Mouse (Mus musculus) forebrain, postnatal 0 days (tissue): ENCODE results near the gene Prkg1. TPM values are rescaled to one million over a fixed set of nuclear protein-coding genes. Genes with fewer than 3 reads are reported as not detected.

Source experiments
- ATAC-seq: fragments of 200-750 bp; cut with Nextera tagmentation; 2 replicates; pipeline ENCODE4 v1.8.0; 2017; ENCODE audit warnings: mild to moderate bottlenecking, moderate library complexity
- DNase-seq: peaks from one replicate; pipeline ENCODE4 v3.0.0-alpha.2; 2015
- H3K27ac ChIP-seq: fragments of 300-500 bp; sonication (generic); 2 replicates; pipeline ENCODE4 v1.5.1; 2014; ENCODE audit warnings: low read depth, mild to moderate bottlenecking, antibody characterized with exemption, low read length, moderate library complexity, mixed read lengths
- H3K27me3 ChIP-seq: fragments of 300-500 bp; sonication (generic); 2 replicates; pipeline ENCODE4 v1.6.1; 2014; ENCODE audit warnings: mild to moderate bottlenecking, low read length, mixed read lengths; ENCODE audit not compliant: insufficient read depth
- H3K36me3 ChIP-seq: fragments of 300-500 bp; sonication (generic); 2 replicates; pipeline ENCODE4 v1.6.1; 2014; ENCODE audit warnings: mild to moderate bottlenecking, moderate library complexity; ENCODE audit not compliant: insufficient read depth
- H3K4me1 ChIP-seq: fragments of 300-500 bp; sonication (generic); 2 replicates; pipeline ENCODE4 v1.6.1; 2014; ENCODE audit warnings: antibody characterized with exemption; ENCODE audit not compliant: insufficient read depth
- H3K4me2 ChIP-seq: fragments of 300-500 bp; sonication (generic); 2 replicates; pipeline ENCODE4 v1.6.1; 2014; ENCODE audit warnings: low read depth, mild to moderate bottlenecking, moderate library complexity
- H3K4me3 ChIP-seq: fragments of 300-500 bp; sonication (generic); 2 replicates; pipeline ENCODE4 v1.5.1; 2014; ENCODE audit warnings: low read depth, low read length, mixed read lengths
- H3K9ac ChIP-seq: fragments of 300-500 bp; sonication (generic); 2 replicates; pipeline ENCODE4 v1.6.1; 2014; ENCODE audit warnings: mild to moderate bottlenecking
- H3K9me3 ChIP-seq: fragments of 300-500 bp; sonication (generic); 2 replicates; pipeline ENCODE4 v1.6.1; 2016; ENCODE audit warnings: low read length
- CTCF ChIP-seq: sonication (generic); IDR thresholded peaks from 2 replicates; pipeline ENCODE4 v1.5.1; 2016; ENCODE audit warnings: antibody characterized with exemption, control low read depth, low read depth
- WGBS: fragments of 180-500 bp; shearing (Covaris S2); extraction: QIAGEN DNeasy Blood & Tissue Kit; methylation state at CpG from one replicate; pipeline ENCODE4 v1.1.7; 2014; 5-methylcytosine and 5-hydroxymethylcytosine counted together
- polyA plus RNA-seq: library from polyadenylated mRNA; unstranded; fragments of >200 nt; fragmentation: Nextera tagmentation; extraction: Ambion mirVana; gene quantifications from 2 replicates; pipeline ENCODE4 v1.2.1, GENCODE M21; 2015
- total RNA-seq: library from RNA; depleted of rRNA; stranded (reverse); fragments of >200 nt; gene quantifications from 2 replicates; pipeline ENCODE4 v1.2.3, GENCODE M21; 2014

The Prkg1 gene
- total and polyA plus RNA-seq, 2 experiments from 2014 or later, result 3.2 to 9.9 TPM

DNA sequence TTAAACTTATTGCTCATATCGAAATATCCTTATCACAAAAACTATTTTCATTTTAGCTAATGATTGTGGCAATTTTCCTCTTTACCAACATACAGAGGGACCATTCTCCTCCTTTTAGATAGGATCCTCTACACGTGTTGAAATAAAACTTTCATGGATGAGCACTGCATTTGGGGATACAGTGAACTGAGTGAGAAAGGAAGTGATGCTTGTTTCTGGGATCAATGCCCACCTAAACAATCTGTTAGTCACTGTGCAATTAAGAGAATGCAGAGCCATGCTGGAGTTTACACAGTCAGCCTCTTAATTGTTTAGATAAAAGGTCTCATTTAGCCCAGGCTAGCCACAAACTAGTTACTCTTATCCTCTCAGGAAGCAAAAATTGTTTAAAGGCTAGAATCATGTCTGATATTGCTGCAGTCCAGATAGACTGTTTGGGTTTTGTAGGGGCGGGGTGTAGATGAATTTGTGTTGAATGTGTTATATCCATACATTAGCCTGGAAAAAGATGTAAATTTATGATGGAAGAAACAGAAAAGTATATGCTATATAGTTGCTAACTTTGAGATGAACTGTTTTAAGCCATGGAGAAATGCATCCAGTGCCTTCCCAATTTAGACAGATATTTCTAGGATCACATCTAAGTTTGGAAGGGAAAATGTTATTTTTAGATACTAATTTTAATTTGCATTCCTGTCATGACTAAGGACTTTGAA lies 1151.5 kb downstream of the Prkg1 start:
- Histone ChIP-seq H3K4me1 (no peaks in the 10 kb centered on the region), H3K9ac (no peak overlapping the region), H3K4me2 (no peak overlapping the region), H3K36me3 (no peaks in the 10 kb centered on the region), H3K27me3 (no peaks in the 10 kb centered on the region), H3K27ac (no peak overlapping the region), H3K4me3 (no peak overlapping the region), H3K9me3 (no peaks in the 10 kb centered on the region)
- DNase-seq (peak; percentile 13), ATAC-seq (peak; percentile 67)
- 73% methylated on average over 3 of the region's 3 CpGs for WGBS
- TF ChIP-seq CTCF, result no peak

DNA sequence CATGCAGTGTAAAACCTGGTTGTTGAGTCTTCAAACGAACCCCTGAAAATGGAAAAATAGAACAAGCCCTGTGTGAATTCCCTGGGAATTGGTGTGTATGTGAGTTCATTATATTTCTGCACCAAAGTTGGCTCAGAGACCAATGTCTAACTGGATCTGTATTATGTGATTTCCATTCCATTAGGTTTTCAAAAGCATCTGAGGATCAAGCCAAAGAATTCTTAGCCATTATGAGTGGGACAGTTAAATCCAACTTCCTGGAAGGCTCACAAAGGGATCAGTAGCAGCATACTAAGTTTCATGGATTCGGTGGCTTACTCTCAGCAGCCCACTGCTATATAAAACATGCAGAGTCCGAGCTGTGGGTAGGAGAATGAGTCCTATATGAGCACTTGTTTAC lies 1178.5 kb downstream of the Prkg1 start:
- Histone ChIP-seq H3K36me3 (no peaks in the 10 kb centered on the region), H3K9ac (no peak overlapping the region), H3K4me1 (no peaks in the 10 kb centered on the region), H3K4me3 (no peak overlapping the region), H3K9me3 (no peaks in the 10 kb centered on the region), H3K27ac (no peak overlapping the region), H3K27me3 (no peaks in the 10 kb centered on the region), H3K4me2 (no peak overlapping the region)
- ATAC-seq, result no peak
- no peak for TF ChIP-seq CTCF
- 26% methylated on average over 3 of the region's 3 CpGs for WGBS
- DNase-seq, result no peak

DNA sequence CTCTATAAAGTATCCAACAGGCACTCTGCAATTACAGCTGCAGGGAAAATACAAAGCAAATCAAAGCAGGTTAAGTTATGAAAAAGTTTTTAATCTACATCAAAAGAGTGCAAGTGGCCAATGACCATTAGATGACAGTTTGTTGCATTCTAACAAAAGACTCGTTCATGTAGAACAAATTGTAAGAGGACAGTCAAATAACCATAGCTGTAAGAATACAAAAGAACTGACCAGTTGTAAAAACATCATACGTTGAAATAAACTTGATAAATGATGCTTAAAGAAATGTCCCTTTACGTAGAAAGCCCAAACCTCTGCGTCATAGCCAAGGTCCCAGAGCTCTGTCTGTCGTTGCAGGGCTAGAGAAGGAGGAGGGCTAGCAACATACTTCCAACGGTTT lies 1200.3 kb downstream of the Prkg1 start:
- DNase-seq (no peak), ATAC-seq (no peak)
- Histone ChIP-seq H3K27me3 (no peaks in the 10 kb centered on the region), H3K27ac (no peak overlapping the region), H3K9ac (no peak overlapping the region), H3K9me3 (no peaks in the 10 kb centered on the region), H3K4me2 (no peak overlapping the region), H3K36me3 (no peaks in the 10 kb centered on the region), H3K4me3 (no peak overlapping the region), H3K4me1 (no peaks in the 10 kb centered on the region)
- WGBS, result 55% methylated on average over 6 of the region's 6 CpGs
- no peak for TF ChIP-seq CTCF

DNA sequence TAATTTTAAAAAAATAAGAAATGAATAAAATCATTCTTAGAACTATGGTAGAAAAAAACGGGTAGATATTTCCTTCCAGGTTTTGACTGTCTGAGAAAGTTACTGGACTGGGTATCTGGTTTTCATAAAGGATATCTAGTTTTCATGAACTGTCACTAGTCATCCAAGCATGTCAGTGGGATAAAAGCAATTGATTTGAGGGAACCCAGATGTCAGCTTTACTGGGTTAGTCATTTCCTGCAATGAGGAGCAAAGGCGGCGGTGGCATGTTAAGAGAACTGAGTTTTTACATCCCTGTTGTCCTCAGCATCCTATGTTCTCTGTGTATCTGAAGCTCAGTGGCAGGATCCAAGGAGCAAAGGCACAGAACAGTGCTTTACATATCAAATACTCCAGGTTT lies 1201.0 kb downstream of the Prkg1 start:
- ATAC-seq (no peak), DNase-seq (no peak)
- WGBS, result 97% methylated on average over 3 of the region's 3 CpGs

DNA sequence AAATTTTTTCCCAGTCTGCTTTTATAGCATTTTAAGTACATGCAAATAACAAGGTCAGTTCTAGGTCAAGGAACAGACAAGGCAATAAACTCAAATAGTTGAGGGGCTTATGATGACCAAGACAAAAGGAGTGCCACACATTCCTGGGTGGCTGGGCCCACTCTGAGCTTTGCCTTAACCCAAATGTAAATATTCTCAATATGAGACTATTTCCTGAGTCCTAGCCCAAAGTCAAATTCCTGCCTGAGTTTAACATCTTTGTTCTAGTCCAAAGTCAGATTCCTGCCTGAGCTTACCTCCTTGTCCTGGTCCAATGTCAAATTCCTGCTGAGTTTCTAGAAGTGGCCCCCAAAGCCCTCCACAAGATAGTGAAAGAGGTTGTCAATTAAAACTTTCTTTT lies 1206.8 kb downstream of the Prkg1 start:
- DNase-seq (no peak), ATAC-seq (no peak)
- H3K4me1 ChIP-seq, result no peaks in the 10 kb centered on the region
- H3K4me3 ChIP-seq, result no peak overlapping the region
- H3K27me3 ChIP-seq, result peaks cover 10% of the 10 kb centered on the region; the same call in 1 of the 2 replicates
- H3K9ac ChIP-seq, result no peak overlapping the region
- no peak for TF ChIP-seq CTCF
- H3K4me2 ChIP-seq, result no peak overlapping the region
- no peak overlapping the region for H3K27ac ChIP-seq
- no peaks in the 10 kb centered on the region for H3K36me3 ChIP-seq
- no peaks in the 10 kb centered on the region for H3K9me3 ChIP-seq

More for the DNA sequence above, 1201.0 kb downstream of the Prkg1 start:
- no peaks in the 10 kb centered on the region for H3K27me3 ChIP-seq
- H3K9ac ChIP-seq, result no peak overlapping the region
- H3K4me1 ChIP-seq, result no peaks in the 10 kb centered on the region
- no peaks in the 10 kb centered on the region for H3K9me3 ChIP-seq
- no peak overlapping the region for H3K4me2 ChIP-seq
- no peak overlapping the region for H3K4me3 ChIP-seq
- no peak for TF ChIP-seq CTCF
- no peak overlapping the region for H3K27ac ChIP-seq
- H3K36me3 ChIP-seq, result no peaks in the 10 kb centered on the region

DNA sequence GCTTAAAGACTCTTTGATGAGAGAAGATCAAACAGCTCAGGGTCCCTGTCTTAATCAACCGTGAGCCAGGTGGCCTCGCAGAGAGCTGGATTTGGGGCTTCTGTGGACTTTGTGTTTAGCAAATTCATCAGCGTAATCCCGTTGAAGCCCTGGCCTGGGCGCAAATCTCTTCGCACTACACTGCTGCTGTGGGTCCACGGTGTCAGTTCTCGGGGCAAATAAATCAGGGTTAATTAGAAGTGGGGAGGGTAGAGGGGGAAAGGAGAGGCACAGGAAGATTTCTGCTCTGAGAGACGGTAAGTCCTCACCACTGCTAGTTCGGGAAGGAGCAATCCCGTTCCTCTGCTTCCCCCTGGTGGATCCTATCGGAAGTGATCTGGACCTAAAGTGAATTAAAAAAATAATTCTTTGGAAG lies 1210.4 kb downstream of the Prkg1 start:
- H3K9me3 ChIP-seq, result no peaks in the 10 kb centered on the region
- H3K4me3 ChIP-seq, result peak overlapping the region; percentile 5; the same call in 1 of the 2 replicates
- peak; percentile 88 for DNase-seq
- H3K4me1 ChIP-seq, result no peaks in the 10 kb centered on the region; the same call in 1 of the 2 replicates
- peak; percentile 77 for ATAC-seq
- WGBS, result under 1% methylated on average over 12 of the region's 12 CpGs
- H3K27me3 ChIP-seq, result peaks cover 24% of the 10 kb centered on the region
- no peak overlapping the region for H3K9ac ChIP-seq
- H3K36me3 ChIP-seq, result no peaks in the 10 kb centered on the region
- H3K4me2 ChIP-seq, result peak overlapping the region; percentile 39
- peak; percentile 90 for TF ChIP-seq CTCF
- no peak overlapping the region for H3K27ac ChIP-seq

DNA sequence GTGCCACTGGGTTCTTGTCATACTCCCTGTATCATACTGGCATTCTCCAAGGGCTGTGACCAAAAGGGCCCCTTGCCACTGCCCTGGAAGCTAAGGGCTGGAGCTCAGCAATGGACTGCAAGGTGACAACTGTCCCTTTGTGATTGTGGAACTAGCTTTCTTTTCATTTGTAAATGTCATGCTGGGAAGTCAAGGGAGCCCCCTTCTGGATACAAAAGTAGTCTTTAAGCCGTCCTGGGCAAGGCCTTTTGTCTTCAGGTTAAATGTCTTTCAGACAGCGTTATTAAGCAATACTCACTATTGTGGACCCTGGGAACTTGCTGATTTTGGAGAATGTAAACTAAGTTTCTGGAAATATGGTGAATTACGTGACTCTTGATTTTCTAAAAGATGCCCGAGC lies 1211.1 kb downstream of the Prkg1 start:
- no peak for DNase-seq
- WGBS, result 5% methylated on average over 4 of the region's 4 CpGs

More for the DNA sequence above, 1211.1 kb downstream of the Prkg1 start:
- Histone ChIP-seq H3K27ac (no peak overlapping the region), H3K4me2 (no peak overlapping the region), H3K36me3 (no peaks in the 10 kb centered on the region), H3K27me3 (peaks cover 31% of the 10 kb centered on the region), H3K4me1 (no peaks in the 10 kb centered on the region; the same call in 1 of the 2 replicates), H3K9ac (no peak overlapping the region), H3K4me3 (no peak overlapping the region), H3K9me3 (no peaks in the 10 kb centered on the region)
- no peak for ATAC-seq
- peak; percentile 27; the same call in 1 of the 2 replicates for TF ChIP-seq CTCF
